Mouse (Mus musculus) midbrain, postnatal 0 days (tissue): ENCODE data around the gene Hlcs. TPM values are rescaled to one million over a fixed set of nuclear protein-coding genes. Genes with fewer than 3 reads are reported as not detected.

ENCODE experiments used
- ATAC-seq: fragments of 200-750 bp; cut with Nextera tagmentation; 2 replicates; pipeline ENCODE4 v1.8.0; 2017; ENCODE audit warnings: moderate number of reproducible peaks, mild to moderate bottlenecking, moderate TSS enrichment, moderate library complexity; ENCODE audit not compliant: low FRiP score
- DNase-seq: peaks from one replicate; pipeline ENCODE4 v3.0.0-alpha.2; 2015; ENCODE audit warnings: low spot score
- H3K27ac ChIP-seq: fragments of 300-500 bp; sonication (generic); 2 replicates; pipeline ENCODE4 v1.5.1; 2014; ENCODE audit warnings: low read depth, mild to moderate bottlenecking, low read length, mixed read lengths
- H3K27me3 ChIP-seq: fragments of 300-500 bp; sonication (generic); 2 replicates; pipeline ENCODE4 v1.6.1; 2014; ENCODE audit warnings: low read length, control low read depth, mixed read lengths; ENCODE audit not compliant: insufficient read depth
- H3K36me3 ChIP-seq: fragments of 300-500 bp; sonication (generic); 2 replicates; pipeline ENCODE4 v1.6.1; 2014; ENCODE audit warnings: low read length, control low read depth, mixed read lengths; ENCODE audit not compliant: insufficient read depth
- H3K4me1 ChIP-seq: fragments of 300-500 bp; sonication (generic); 2 replicates; pipeline ENCODE4 v1.6.1; 2014; ENCODE audit warnings: mild to moderate bottlenecking, control low read depth, antibody characterized with exemption, low read length, mixed read lengths; ENCODE audit not compliant: insufficient read depth
- H3K4me2 ChIP-seq: fragments of 300-500 bp; sonication (generic); 2 replicates; pipeline ENCODE4 v1.6.1; 2014; ENCODE audit warnings: low read depth, mild to moderate bottlenecking, low read length, mixed read lengths; ENCODE audit not compliant: poor library complexity, severe bottlenecking
- H3K4me3 ChIP-seq: fragments of 300-500 bp; sonication (generic); 2 replicates; pipeline ENCODE4 v1.5.1; 2014; ENCODE audit warnings: low read depth, mild to moderate bottlenecking, low read length, moderate library complexity
- H3K9ac ChIP-seq: fragments of 300-500 bp; sonication (generic); replicated peaks from 2 replicates; pipeline ENCODE4 v1.6.1; 2014; ENCODE audit warnings: mild to moderate bottlenecking, low read length, moderate library complexity, mixed read lengths; ENCODE audit not compliant: poor library complexity, severe bottlenecking
- H3K9me3 ChIP-seq: fragments of 300-500 bp; sonication (generic); 2 replicates; pipeline ENCODE4 v1.6.1; 2016; ENCODE audit warnings: low read length, control low read depth
- CTCF ChIP-seq: IDR thresholded peaks from 2 replicates; pipeline ENCODE4 v1.5.1; 2016; ENCODE audit warnings: antibody characterized with exemption, mild to moderate bottlenecking
- WGBS: fragments of 180-500 bp; shearing (Covaris S2); extraction: QIAGEN DNeasy Blood & Tissue Kit; methylation state at CpG from one replicate; pipeline ENCODE4 v1.1.7; 2014; 5-methylcytosine and 5-hydroxymethylcytosine counted together
- polyA plus RNA-seq: library from polyadenylated mRNA; unstranded; fragments of >200 nt; fragmentation: Nextera tagmentation; extraction: Ambion mirVana; gene quantifications from 2 replicates; pipeline ENCODE4 v1.2.1, GENCODE M21; 2015
- total RNA-seq: library from RNA; depleted of rRNA; stranded (reverse); fragments of >200 nt; gene quantifications from 2 replicates; pipeline ENCODE4 v1.2.3, GENCODE M21; 2014

Hlcs gene
- total and polyA plus RNA-seq, 2 experiments from 2014 or later, result 7.8 to 10.0 TPM

GRCm38 (mm10) chr16:94264611-94265010, 48.8 kb downstream of the Hlcs start:
- no peak for DNase-seq
- Histone ChIP-seq H3K4me3 (no peak overlapping the region), H3K36me3 (peaks cover 16% of the 10 kb centered on the region), H3K9me3 (no peaks in the 10 kb centered on the region), H3K9ac (0 out of 2 replicates have a peak overlapping the region, but pooled peaks have one; percentile 13), H3K27me3 (no peaks in the 10 kb centered on the region), H3K4me2 (no peak overlapping the region), H3K27ac (no peak overlapping the region; the same call in 1 of the 2 replicates), H3K4me1 (no peaks in the 10 kb centered on the region)
- 77% methylated on average over 6 of the region's 6 CpGs for WGBS
- no peak for ATAC-seq
- TF ChIP-seq CTCF, result no peak

GRCm38 (mm10) chr16:94262501-94262900, 50.9 kb downstream of the Hlcs start:
- no peak overlapping the region for H3K4me2 ChIP-seq
- ATAC-seq (no peak), DNase-seq (no peak)
- H3K36me3 ChIP-seq, result peaks cover 9% of the 10 kb centered on the region
- no peak for TF ChIP-seq CTCF
- H3K4me3 ChIP-seq, result no peak overlapping the region
- no peaks in the 10 kb centered on the region for H3K9me3 ChIP-seq
- H3K27ac ChIP-seq, result no peak overlapping the region
- no peaks in the 10 kb centered on the region for H3K4me1 ChIP-seq
- WGBS, result 92% methylated on average over 19 of the region's 19 CpGs
- H3K9ac ChIP-seq, result no peak overlapping the region
- no peaks in the 10 kb centered on the region for H3K27me3 ChIP-seq

GRCm38 (mm10) chr16:94260938-94261630, 52.3 kb downstream of the Hlcs start:
- DNase-seq (no peak), ATAC-seq (no peak)
- Histone ChIP-seq H3K4me3 (no peak overlapping the region), H3K27me3 (no peaks in the 10 kb centered on the region), H3K4me1 (no peaks in the 10 kb centered on the region), H3K9ac (no peak overlapping the region), H3K9me3 (no peaks in the 10 kb centered on the region), H3K27ac (no peak overlapping the region), H3K36me3 (peaks cover 3% of the 10 kb centered on the region; the same call in 1 of the 2 replicates), H3K4me2 (no peak overlapping the region)
- 84% methylated on average over 19 of the region's 19 CpGs for WGBS
- TF ChIP-seq CTCF, result no peak

- peaks cover 3% of the 10 kb centered on the region; the same call in 1 of the 2 replicates for H3K36me3 ChIP-seq
- H3K4me3 ChIP-seq, result no peak overlapping the region
- peak; percentile 62; the same call in 1 of the 2 replicates for ATAC-seq
- peak; percentile 99 for TF ChIP-seq CTCF
- H3K9me3 ChIP-seq, result no peaks in the 10 kb centered on the region
- H3K27ac ChIP-seq, result no peak overlapping the region
- no peaks in the 10 kb centered on the region for H3K27me3 ChIP-seq
- no peaks in the 10 kb centered on the region for H3K4me1 ChIP-seq
- WGBS, result 67% methylated on average over 14 of the region's 14 CpGs
- peak; percentile 90 for DNase-seq
- no peak overlapping the region for H3K4me2 ChIP-seq
- H3K9ac ChIP-seq, result no peak overlapping the region
Observed at GRCm38 (mm10) chr16:94258366-94259310, 54.7 kb downstream of the Hlcs start.

- Histone ChIP-seq H3K27me3 (no peaks in the 10 kb centered on the region), H3K9me3 (no peaks in the 10 kb centered on the region), H3K4me3 (no peak overlapping the region), H3K27ac (no peak overlapping the region), H3K36me3 (no peaks in the 10 kb centered on the region), H3K4me1 (no peaks in the 10 kb centered on the region), H3K4me2 (no peak overlapping the region), H3K9ac (no peak overlapping the region)
- no peak for TF ChIP-seq CTCF
- 96% methylated on average over 4 of the region's 4 CpGs for WGBS
- ATAC-seq, result no peak
- DNase-seq, result no peak
Observed at GRCm38 (mm10) chr16:94255592-94255991, 57.8 kb downstream of the Hlcs start.

GRCm38 (mm10) chr16:94255035-94255434, 58.3 kb downstream of the Hlcs start:
- Histone ChIP-seq H3K27ac (no peak overlapping the region), H3K4me2 (no peak overlapping the region), H3K4me3 (no peak overlapping the region), H3K9me3 (no peaks in the 10 kb centered on the region), H3K27me3 (no peaks in the 10 kb centered on the region), H3K9ac (no peak overlapping the region), H3K36me3 (no peaks in the 10 kb centered on the region), H3K4me1 (no peaks in the 10 kb centered on the region)
- no peak for TF ChIP-seq CTCF
- no peak for ATAC-seq
- DNase-seq, result no peak
- WGBS, result 94% methylated on average over 6 of the region's 6 CpGs
